Mouse (Mus musculus) Patski (cell line): ENCODE data around the gene Dclre1a. TPM values are rescaled to one million over a fixed set of nuclear protein-coding genes. Genes with fewer than 3 reads are reported as not detected.

Experiments used
- ATAC-seq: fragments of 100-300 bp; one replicate; pipeline ENCODE4 v1.8.0; 2021
- CTCF ChIA-PET: fragments of 350-600 bp; sonication (Branson Sonifier 250); formaldehyde crosslinking; loops from one replicate; lab custom pipeline; 2022; ENCODE audit warnings: inconsistent platforms; lab: Charles Lee
- POLR2A ChIA-PET: fragments of 350-600 bp; sonication (Branson Sonifier 250); formaldehyde crosslinking; loops from one replicate; lab custom pipeline; 2022; ENCODE audit warnings: antibody characterized with exemption, inconsistent platforms; lab: Charles Lee
- DNase-seq: peaks from one replicate; pipeline ENCODE4 v3.0.0-alpha.2; 2011; ENCODE audit warnings: low read depth, low spot score
- H3K27me3 ChIP-seq: fragments of 371-371 bp; one replicate; pipeline ENCODE4 v1.5.1; 2021
- CTCF ChIP-seq: fragments of 100-300 bp; IDR thresholded peaks from one replicate; pipeline ENCODE4 v1.5.1; 2021
- in situ Hi-C: fragments of 300-500 bp; cut with MboI; formaldehyde crosslinking; loops from 3 replicates; pipeline ENCODE4 v1.11.1; 2018; ENCODE audit warnings: low pct_unique_long_range_greater_than_20kb, mixed read lengths
- polyA plus RNA-seq: library from polyadenylated mRNA; unstranded; gene quantifications from one replicate; pipeline ENCODE4 v1.2.3, GENCODE M21; 2021

Dclre1a gene
- polyA plus RNA-seq, 1 experiment from 2014 or later = 19.6 TPM

DNA sequence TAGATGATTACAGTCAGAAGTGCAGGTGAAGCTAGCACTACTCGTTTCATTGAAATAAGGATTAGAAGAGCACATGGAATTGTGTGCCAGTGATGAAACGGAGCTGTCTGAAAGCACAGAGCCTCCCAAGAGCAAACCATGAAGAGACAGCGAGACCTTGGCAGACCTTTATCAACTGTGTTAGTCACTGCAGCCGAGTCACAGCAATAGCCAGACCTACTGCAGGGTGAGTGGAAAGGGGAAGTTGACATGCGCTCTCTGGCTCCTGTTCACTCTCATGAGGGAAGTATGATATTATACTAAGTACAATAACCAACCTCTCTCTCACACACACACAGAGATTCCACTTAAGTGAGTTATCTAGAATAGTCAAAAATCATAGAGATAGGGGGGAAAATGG, 8.0 kb upstream of the Dclre1a start:
- no peak for TF ChIP-seq CTCF
- H3K27me3 ChIP-seq = no peaks in the 10 kb centered on the region
- DNase-seq (no peak), ATAC-seq (no peak)
- POLR2A ChIA-PET = interaction anchor here (0.6 kb wide), 1 partner anchor 101 kb away, joined by 3 read pairs; no protein-coding TSS in a partner anchor
- in situ Hi-C loops = no loop called here
- CTCF ChIA-PET = interaction anchor here (1.1 kb wide), 1 partner anchor 11 kb away, joined by 3 read pairs; no protein-coding TSS in a partner anchor

DNA sequence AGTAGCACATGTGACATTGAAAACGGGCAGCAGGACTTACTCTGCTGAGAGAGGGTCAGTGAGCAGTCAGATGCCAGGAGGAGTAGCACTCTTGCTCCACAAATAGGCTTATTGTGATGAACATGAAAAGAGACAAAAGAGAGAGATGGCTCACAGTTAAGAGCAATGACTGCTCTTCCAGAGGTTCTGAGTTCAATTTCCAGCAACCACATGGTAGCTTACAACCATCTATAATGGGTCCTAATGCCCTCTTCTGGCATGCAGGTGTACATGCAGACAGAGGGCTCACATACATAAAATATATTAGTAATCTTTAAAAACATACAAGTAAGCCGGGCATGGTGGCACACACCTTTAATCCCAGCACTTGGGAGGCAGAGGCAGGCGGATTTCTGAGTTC, 5.2 kb upstream of the Dclre1a start:
- no peaks in the 10 kb centered on the region for H3K27me3 ChIP-seq
- DNase-seq (no peak), ATAC-seq (no peak)
- POLR2A ChIA-PET = no interaction called here
- CTCF ChIA-PET = no interaction called here
- in situ Hi-C loops = no loop called here
- peak; percentile 28 for TF ChIP-seq CTCF

DNA sequence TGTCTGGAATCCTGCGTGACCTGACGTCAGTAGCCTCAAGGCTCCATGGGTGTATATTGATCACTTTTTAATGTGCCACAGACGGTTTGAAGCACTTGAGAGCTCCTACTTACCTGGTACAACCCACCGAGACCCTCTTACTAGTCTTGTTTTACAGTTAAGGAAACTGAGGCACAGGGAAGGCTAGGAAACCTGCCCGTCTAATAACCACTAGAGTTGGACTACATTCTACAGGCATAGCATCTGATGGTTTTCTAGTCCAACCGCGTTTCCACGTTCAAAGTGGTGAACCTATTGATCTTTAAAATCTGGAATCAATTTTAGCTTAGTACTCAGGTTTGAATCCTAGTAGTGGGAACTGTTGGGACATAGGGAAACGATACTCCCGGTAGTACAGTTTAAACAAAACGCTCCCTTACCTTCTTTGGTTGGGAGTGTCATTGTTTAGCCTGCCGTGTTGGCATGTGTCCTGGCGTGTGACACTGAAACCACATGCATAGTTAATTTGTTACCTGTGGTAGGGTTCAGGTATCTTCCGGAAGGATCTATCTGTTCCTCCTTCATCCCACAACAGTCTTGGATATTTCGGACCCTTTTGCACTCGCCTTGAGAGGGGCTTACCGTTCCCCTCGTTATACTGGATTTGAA, 1.1 kb upstream of the Dclre1a start:
- TF ChIP-seq CTCF = no peak
- DNase-seq = no peak
- CTCF ChIA-PET = interaction anchor here (1.1 kb wide), 1 partner anchor 126 kb away, joined by 5 read pairs; no protein-coding TSS in a partner anchor
- ATAC-seq = no peak
- no peaks in the 10 kb centered on the region for H3K27me3 ChIP-seq
- in situ Hi-C loops = no loop called here
- POLR2A ChIA-PET = interaction anchor here (0.7 to 2.2 kb wide), 5 partner anchors 17 to 126 kb away, joined by 3 to 10 read pairs (median 4); no protein-coding TSS in a partner anchor

DNA sequence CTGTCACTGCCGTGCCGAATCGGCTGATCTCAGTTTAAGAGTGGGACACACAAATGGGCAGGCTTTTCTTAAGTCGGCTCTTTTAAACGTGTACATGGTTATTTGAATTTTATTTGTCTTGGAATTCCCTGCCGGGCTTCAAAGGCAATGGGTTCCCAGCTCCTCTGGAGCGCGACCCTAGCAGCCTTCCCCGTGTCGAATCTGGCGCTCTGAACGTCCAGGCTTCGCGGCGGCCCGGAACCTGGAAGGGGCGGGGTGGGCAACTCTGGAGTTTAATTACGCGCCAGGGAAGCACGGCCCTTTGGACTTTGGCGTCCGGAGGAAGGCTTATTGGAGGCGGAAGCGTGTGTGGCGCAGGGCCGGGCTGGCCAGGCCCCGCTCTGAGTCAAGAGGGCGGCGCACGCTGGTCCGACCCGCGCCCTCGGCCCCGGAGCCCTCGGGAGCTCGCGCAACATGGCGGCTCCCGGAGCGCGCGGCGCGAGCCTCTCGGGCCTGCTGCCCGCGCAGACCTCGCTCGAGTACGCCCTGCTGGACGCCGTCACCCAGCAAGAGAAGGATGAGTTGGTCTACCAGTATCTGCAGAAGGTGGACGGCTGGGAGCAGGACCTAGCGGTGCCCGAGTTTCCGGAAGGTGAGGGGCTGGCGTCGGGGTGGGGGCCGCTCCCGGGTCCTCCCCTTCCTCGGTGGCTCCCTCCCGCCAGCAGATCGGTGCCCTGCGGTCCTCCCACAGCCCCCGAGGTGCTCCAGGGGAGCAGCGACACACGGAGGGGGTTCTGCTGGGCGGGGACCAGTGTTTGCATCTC, 409 bp upstream of the Dclre1a start, which contains the start of gene Nhlrc2:
TSS of gene Nhlrc2 (plus strand) at position 32 of the 803 bp plus-strand sequence.
- in situ Hi-C loops = no loop called here
- DNase-seq = peak; percentile 53
- POLR2A ChIA-PET = interaction anchor here (0.6 to 2.2 kb wide), 7 partner anchors 17 to 338 kb away, joined by 3 to 10 read pairs (median 4); no protein-coding TSS in a partner anchor
- CTCF ChIA-PET = interaction anchor here (1.0 to 1.2 kb wide), 4 partner anchors 10 to 126 kb away, joined by 3 to 6 read pairs (median 4); no protein-coding TSS in a partner anchor
- ATAC-seq = peak; percentile 82
- no peak for TF ChIP-seq CTCF
- no peaks in the 10 kb centered on the region for H3K27me3 ChIP-seq

DNA sequence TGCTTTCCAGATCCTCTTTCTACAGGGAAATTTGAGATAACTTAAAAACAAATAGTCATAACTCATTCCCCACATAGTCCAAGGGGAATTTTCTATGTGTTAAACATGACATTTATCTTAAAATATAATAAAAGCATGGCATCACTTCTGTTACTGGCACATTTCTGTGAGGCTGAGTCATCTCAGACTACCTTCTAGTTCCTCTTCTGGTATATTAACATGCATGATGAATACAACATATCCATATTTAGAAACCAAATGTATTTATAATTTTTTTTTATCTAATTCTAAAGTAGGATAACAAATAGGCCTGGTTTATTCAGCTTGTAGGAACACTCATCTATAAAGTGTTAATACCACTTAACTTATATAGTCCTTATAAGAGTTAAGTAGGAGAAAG, 2.0 kb downstream of the Dclre1a start:
- ATAC-seq = no peak
- POLR2A ChIA-PET = no interaction called here
- TF ChIP-seq CTCF = no peak
- DNase-seq = no peak
- CTCF ChIA-PET = no interaction called here
- in situ Hi-C loops = no loop called here
- no peaks in the 10 kb centered on the region for H3K27me3 ChIP-seq

DNA sequence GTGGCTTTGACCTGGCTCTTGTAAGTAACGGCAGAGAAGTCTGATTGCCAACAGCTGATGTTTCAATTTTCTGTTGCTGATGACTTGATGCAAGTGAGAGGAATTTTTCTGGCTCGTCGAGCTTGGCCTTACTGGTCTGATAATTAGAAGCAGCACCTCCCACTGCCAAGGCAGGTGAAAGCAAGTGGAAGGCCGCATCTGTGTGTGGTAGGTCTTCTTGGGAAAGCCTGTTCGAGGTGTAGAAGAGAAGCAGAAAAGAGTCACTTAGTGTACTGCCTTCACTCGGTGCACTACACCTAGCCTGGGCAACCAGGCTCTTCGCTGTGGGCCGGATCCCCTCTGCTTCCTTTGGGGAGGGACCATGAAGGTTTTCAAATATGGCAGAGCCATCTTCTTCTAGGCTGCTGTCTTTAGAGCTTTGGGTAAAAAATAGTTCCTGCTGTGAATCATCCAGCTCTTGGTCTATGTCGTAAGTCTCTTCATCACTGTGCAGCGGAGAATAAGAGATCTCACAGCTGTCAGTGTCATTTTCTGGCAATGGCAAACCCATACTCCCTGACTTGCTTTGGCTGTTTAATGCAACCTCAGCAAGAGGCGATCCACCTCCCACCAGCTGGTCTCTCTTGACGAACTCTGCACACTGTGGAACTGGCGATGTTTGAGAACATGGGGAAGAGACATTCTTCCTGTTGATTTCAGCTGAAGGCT, 3.2 kb downstream of the Dclre1a start:
- ChIA-PET POLR2A (no interaction called here), CTCF (interaction anchor here (0.7 kb wide), 1 partner anchor 11 kb away, joined by 3 read pairs; no protein-coding TSS in a partner anchor)
- ATAC-seq (no peak), DNase-seq (no peak)
- no peak for TF ChIP-seq CTCF
- in situ Hi-C loops = no loop called here
- no peaks in the 10 kb centered on the region for H3K27me3 ChIP-seq

DNA sequence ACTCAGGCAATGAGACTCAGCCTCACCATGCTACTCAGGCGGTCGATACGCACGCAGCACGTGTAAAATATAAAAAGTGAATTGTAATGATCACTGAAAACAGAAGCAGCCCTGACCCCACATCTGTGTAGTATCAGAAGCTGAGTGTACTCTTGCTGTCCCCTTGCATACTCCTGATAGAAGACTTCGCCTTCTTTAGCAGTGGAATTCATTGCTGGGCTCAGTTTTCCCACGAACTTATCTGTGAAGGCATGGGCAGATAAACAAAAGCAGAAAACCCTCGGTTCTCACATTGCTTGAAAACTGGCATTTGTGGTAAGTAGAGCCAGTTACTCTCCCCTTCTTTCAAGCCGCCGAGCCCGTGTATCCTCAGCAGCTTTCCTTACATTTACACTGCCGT, 4.7 kb downstream of the Dclre1a start:
- ChIA-PET POLR2A (no interaction called here), CTCF (interaction anchor here (0.8 kb wide), 1 partner anchor 115 kb away, joined by 3 read pairs; no protein-coding TSS in a partner anchor)
- no peak for DNase-seq
- no peaks in the 10 kb centered on the region for H3K27me3 ChIP-seq
- in situ Hi-C loops = no loop called here
- no peak for ATAC-seq
- no peak for TF ChIP-seq CTCF

DNA sequence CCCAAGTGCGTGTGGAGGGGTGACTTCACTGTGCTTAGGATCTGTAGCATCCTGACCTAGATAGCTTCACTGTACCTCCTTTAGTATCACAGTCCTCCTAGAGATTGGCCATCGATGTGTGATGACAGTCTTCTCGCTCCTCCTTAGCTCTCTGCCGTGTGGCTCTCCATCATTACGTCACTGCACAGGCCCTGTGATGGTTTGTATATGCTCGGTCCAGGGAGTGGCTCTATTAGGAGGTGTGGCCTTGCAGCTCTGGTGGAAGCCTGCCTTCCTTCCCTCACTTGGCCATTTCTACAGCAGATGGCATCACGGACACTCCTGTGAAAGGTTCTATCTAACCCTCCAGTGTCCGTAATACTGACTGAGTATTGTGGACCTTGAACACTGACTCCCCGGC, 12.3 kb downstream of the Dclre1a start:
- in situ Hi-C loops = no loop called here
- ChIA-PET CTCF (interaction anchor here (0.7 to 1.1 kb wide), 2 partner anchors 30 to 102 kb away, joined by 3 read pairs; no protein-coding TSS in a partner anchor), POLR2A (interaction anchor here (1.6 kb wide), 1 partner anchor 106 kb away, joined by 5 read pairs; no protein-coding TSS in a partner anchor)
- no peaks in the 10 kb centered on the region for H3K27me3 ChIP-seq
- no peak for ATAC-seq
- no peak for TF ChIP-seq CTCF
- DNase-seq = no peak

DNA sequence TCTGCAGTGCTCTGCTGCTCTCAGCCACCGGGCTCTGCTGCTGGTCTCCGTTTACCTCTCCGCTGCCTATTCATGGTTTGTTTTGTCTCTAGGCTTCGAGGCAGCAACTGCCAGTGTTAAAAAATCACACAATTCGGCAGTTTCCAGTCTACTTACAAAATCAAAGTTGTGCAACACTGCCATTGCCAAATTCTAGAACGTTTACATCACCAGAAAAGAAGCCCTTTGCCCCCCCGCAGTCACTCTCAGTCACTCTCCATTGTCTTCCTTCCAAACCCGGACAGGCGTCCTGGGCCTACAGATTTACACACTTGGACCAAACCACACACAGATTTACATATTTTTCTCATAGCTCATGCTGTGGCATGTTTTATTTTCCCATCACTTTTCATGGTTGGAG, 13.0 kb downstream of the Dclre1a start:
- in situ Hi-C loops = no loop called here
- no peaks in the 10 kb centered on the region for H3K27me3 ChIP-seq
- DNase-seq (no peak), ATAC-seq (no peak)
- TF ChIP-seq CTCF = no peak
- ChIA-PET CTCF (interaction anchor here (1.1 kb wide), 1 partner anchor 31 kb away, joined by 3 read pairs; no protein-coding TSS in a partner anchor), POLR2A (interaction anchor here (1.6 kb wide), 1 partner anchor 105 kb away, joined by 5 read pairs; no protein-coding TSS in a partner anchor)

DNA sequence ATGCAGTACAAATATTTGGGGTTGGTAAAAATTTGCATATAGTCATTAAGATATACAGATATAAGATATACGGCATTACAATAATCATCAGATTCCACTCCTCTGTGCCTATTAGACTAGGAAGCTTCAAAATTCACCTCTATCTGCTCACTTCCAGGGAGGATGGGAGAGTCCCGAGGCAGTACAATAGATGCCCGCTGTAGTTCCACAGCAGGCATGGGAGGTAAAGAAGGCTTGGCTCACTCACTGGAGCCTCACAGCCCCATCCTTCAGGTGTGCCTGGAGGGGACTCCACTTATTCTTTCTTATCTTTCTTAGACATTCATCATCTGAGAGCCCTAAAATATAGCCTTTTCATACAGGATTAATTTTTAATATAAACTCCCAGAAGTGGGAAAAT, 13.7 kb downstream of the Dclre1a start:
- POLR2A ChIA-PET = interaction anchor here (1.0 kb wide), 1 partner anchor 13 kb away, joined by 3 read pairs; no protein-coding TSS in a partner anchor
- no peak for ATAC-seq
- no peak for DNase-seq
- CTCF ChIA-PET = interaction anchor here (0.8 to 1.1 kb wide), 3 partner anchors 10 to 40 kb away, joined by 3 read pairs; no protein-coding TSS in a partner anchor
- TF ChIP-seq CTCF = no peak
- H3K27me3 ChIP-seq = no peaks in the 10 kb centered on the region
- in situ Hi-C loops = no loop called here
